Mouse (Mus musculus): Measurements from ENCODE around the gene Gpsm1.
A peak's percentile ranks its signal among the peaks of the same experiment; 100 is the strongest.
"Not testable (repeated sequence)": the region's sequence is repeated elsewhere in the genome, so short reads cannot be mapped to it uniquely, and the experiment has no call there.

Gpsm1 gene

GRCm38 (mm10) chr2:26372396-26372795 lies 57.1 kb downstream of the Gpsm1 start:
- DNase-seq (ENCODE audit: low read depth, low spot score), result no peak

- DNase-seq (ENCODE audit: low read depth, low spot score), result peak; percentile 92
Observed at GRCm38 (mm10) chr2:26380131-26380771, 64.9 kb downstream of the Gpsm1 start, which contains the start of gene Snapc4. Gene Snapc4 (minus strand): TSS chr2:26380653.

GRCm38 (mm10) chr2:26380871-26381270 lies 65.6 kb downstream of the Gpsm1 start:
- not testable (repeated sequence) for DNase-seq (ENCODE audit: low read depth, low spot score)

- no peak for DNase-seq (ENCODE audit: low read depth, low spot score)
Observed at GRCm38 (mm10) chr2:26387713-26388112, 72.4 kb downstream of the Gpsm1 start.

GRCm38 (mm10) chr2:26388682-26389153 lies 73.4 kb downstream of the Gpsm1 start:
- DNase-seq (ENCODE audit: low read depth, low spot score), result no peak

- DNase-seq (ENCODE audit: low read depth, low spot score), result peak; percentile 94
Observed at GRCm38 (mm10) chr2:26389154-26389690, 73.9 kb downstream of the Gpsm1 start, which contains the start of the genes Entr1 and Pmpca. Gene Entr1 (minus strand): TSS chr2:26389316. Gene Pmpca (plus strand): TSS chr2:26389339.

- DNase-seq (ENCODE audit: low read depth, low spot score), result no peak
Observed at GRCm38 (mm10) chr2:26390954-26391353, 75.6 kb downstream of the Gpsm1 start.

GRCm38 (mm10) chr2:26391617-26392016 lies 76.3 kb downstream of the Gpsm1 start:
- no peak for DNase-seq (ENCODE audit: low read depth, low spot score)
